21 mouse cellular contexts compared by ENCODE assay signal in genomic region chr3:96330181-96330580, GRCm38 (mm10).
"Had no signal": no experiment of that assay in that cellular context is flagged by ENCODE, and none has a peak within 500 bp of the region (broad histone marks: within the 10 kb centered on the region; RNA-seq: fewer than 3 reads in every experiment).

No protein-coding gene starts in this region.

- H3K9me3 ChIP-seq: intestine, embryonic 15.5 days; kidney, embryonic 15.5 days; limb, embryonic 13.5 days; midbrain, embryonic 10.5 days; neural tube, embryonic 13.5 days had no signal

- H3K4me3 ChIP-seq: intestine, embryonic 15.5 days; kidney, embryonic 15.5 days; left cerebral cortex, adult 2 months; limb, embryonic 13.5 days; megakaryocyte, embryonic 14.5 days; neural tube, embryonic 13.5 days had no signal

- H3K4me1 ChIP-seq: intestine, embryonic 15.5 days; neural tube, embryonic 13.5 days had no signal

- H3K36me3 ChIP-seq: intestine, embryonic 15.5 days; kidney, embryonic 15.5 days; limb, embryonic 13.5 days; midbrain, embryonic 10.5 days; neural tube, embryonic 13.5 days had no signal

- H3K27ac ChIP-seq: intestine, embryonic 15.5 days; kidney, embryonic 15.5 days; left cerebral cortex, adult 2 months; limb, embryonic 13.5 days; liver, embryonic 14.5 days; macrophage; midbrain, embryonic 10.5 days; neural tube, embryonic 13.5 days had no signal

- H3K9ac ChIP-seq: intestine, embryonic 15.5 days; kidney, embryonic 15.5 days; limb, embryonic 13.5 days; liver, embryonic 14.5 days; liver, postnatal 0 days; lung, embryonic 14.5 days; neural tube, embryonic 13.5 days had no signal

- DNase-seq: kidney, adult 11 months; kidney, adult 8-10 months; kidney, postnatal 10 days; kidney, postnatal 36 days; layer of hippocampus, postnatal 36 days; liver; liver, postnatal 0 days; lung, embryonic 14.5 days; midbrain, embryonic 14.5 days; thymus, adult 18-20 months; thymus, postnatal 25 days had no signal

- ATAC-seq: intestine, embryonic 15.5 days; liver, postnatal 0 days; lung, postnatal 0 days had no signal

- H3K4me2 ChIP-seq: intestine, embryonic 15.5 days; kidney, embryonic 15.5 days; limb, embryonic 13.5 days; lung, embryonic 14.5 days; neural tube, embryonic 13.5 days had no signal
